Mouse (Mus musculus): ENCODE results near the gene Atp2b1. TPM values are rescaled to one million over a fixed set of nuclear protein-coding genes. Genes with fewer than 3 reads are reported as not detected.

Gene Atp2b1
- total and polyA plus RNA-seq, 3 experiments: 23.5 to 26.6 TPM; not detected in 1

GRCm38 (mm10) chr10:98880057-98880456 lies 34.1 kb upstream of the Atp2b1 start (continued):
- TF ChIP-seq CHD2 (IDR thresholded peaks at IDR 0.05; ENCODE audit: low read length) (no peak), CHD1 (IDR thresholded peaks at IDR 0.05; ENCODE audit: low read depth, low read length) (no peak), HCFC1 (IDR thresholded peaks at IDR 0.05; ENCODE audit: low read depth, low read length) (no peak), CTCF (IDR thresholded peaks at IDR 0.05 in 2 of 3, conservative IDR thresholded peaks at IDR 0.05 in 1 of 3; ENCODE audit: control insufficient read depth in 1 of 3, insufficient read depth in 1 of 3, low read depth in 2 of 3, low read length in 3 of 3, poor library complexity in 1 of 3, severe bottlenecking in 1 of 3) (no peak), POLR2A (IDR thresholded peaks at IDR 0.05; ENCODE audit: control insufficient read depth in 1 of 2, insufficient read depth in 1 of 2, low read depth in 1 of 2, low read length in 2 of 2, poor library complexity in 1 of 2) (no peak), TAL1 (IDR thresholded peaks at IDR 0.05; ENCODE audit: low read length) (no peak), USF1 (IDR thresholded peaks at IDR 0.05; ENCODE audit: low read depth, low read length) (no peak), MXI1 (IDR thresholded peaks at IDR 0.05; ENCODE audit: low read depth, low read length) (peak; percentile 56; the same call in 1 of the 2 replicates)

GRCm38 (mm10) chr10:98880711-98881110 lies 33.5 kb upstream of the Atp2b1 start:
- H3K79me2 ChIP-seq (ENCODE audit: control insufficient read depth, insufficient read depth, low read length, poor library complexity): no peaks in the 10 kb centered on the region
- no peak overlapping the region for H3K9ac ChIP-seq (ENCODE audit: control insufficient read depth, low read depth, low read length, poor library complexity, severe bottlenecking)
- peak overlapping the region; percentile 2; the same call in 1 of the 2 replicates for H3K27ac ChIP-seq (ENCODE audit: control insufficient read depth, low read depth, low read length)
- peak; percentile 73 for DNase-seq (ENCODE audit: low read depth, low spot score)
- no peaks in the 10 kb centered on the region for H3K27me3 ChIP-seq (ENCODE audit: control insufficient read depth in 1 of 2, insufficient read depth in 2 of 2, low read length in 2 of 2)
- peaks cover 0 to 12% of the 10 kb centered on the region in 2 experiments; a peak in 2 of 4 replicates for H3K36me3 ChIP-seq (ENCODE audit: control insufficient read depth in 1 of 2, insufficient read depth in 2 of 2, low read length in 2 of 2)
- peaks cover 2 to 17% of the 10 kb centered on the region in 2 experiments; a peak in 3 of 4 replicates for H3K4me1 ChIP-seq (ENCODE audit: control insufficient read depth in 1 of 2, insufficient read depth in 2 of 2, low read length in 2 of 2)
- H3K4me3 ChIP-seq (ENCODE audit: control insufficient read depth in 1 of 2, insufficient read depth in 1 of 2, low read depth in 2 of 2, low read length in 2 of 2): no peak overlapping the region
- 0 out of 2 replicates have a peak, but pooled peaks have one; percentile 35 for TF ChIP-seq ELF1 (IDR thresholded peaks at IDR 0.05; ENCODE audit: low read depth, low read length)
- TF ChIP-seq MAFK (IDR thresholded peaks at IDR 0.05; ENCODE audit: borderline replicate concordance, low read depth, low read length): 0 out of 2 replicates have a peak, but pooled peaks have one; percentile 17
- TF ChIP-seq USF2 (IDR thresholded peaks at IDR 0.05; ENCODE audit: borderline replicate concordance in 1 of 2, insufficient read depth in 1 of 2, low read depth in 1 of 2, low read length in 2 of 2): no peak
- peak; percentile 69; the same call in 1 of the 2 replicates for TF ChIP-seq BHLHE40 (IDR thresholded peaks at IDR 0.05; ENCODE audit: borderline replicate concordance, low read depth, low read length)
- TF ChIP-seq TAL1 (IDR thresholded peaks at IDR 0.05; ENCODE audit: low read length): no peak
- no peak for TF ChIP-seq UBTF (IDR thresholded peaks at IDR 0.05; ENCODE audit: borderline replicate concordance, insufficient read depth, low read depth, low read length)
- TF ChIP-seq SMC3 (IDR thresholded peaks at IDR 0.05; ENCODE audit: low read depth, low read length): no peak
- no peaks in the 10 kb centered on the region for H3K9me3 ChIP-seq (replicated peaks; ENCODE audit: insufficient read depth, low read length)

GRCm38 (mm10) chr10:98881492-98881891 lies 32.7 kb upstream of the Atp2b1 start:
- Histone ChIP-seq H3K9me3 (replicated peaks; ENCODE audit: insufficient read depth, low read length) (no peaks in the 10 kb centered on the region), H3K4me1 (ENCODE audit: control insufficient read depth in 1 of 2, insufficient read depth in 2 of 2, low read length in 2 of 2) (peaks cover 2 to 17% of the 10 kb centered on the region in 2 experiments; a peak in 3 of 4 replicates), H3K9ac (ENCODE audit: control insufficient read depth, low read depth, low read length, poor library complexity, severe bottlenecking) (no peak overlapping the region), H3K27ac (ENCODE audit: control insufficient read depth, low read depth, low read length) (no peak overlapping the region), H3K79me2 (ENCODE audit: control insufficient read depth, insufficient read depth, low read length, poor library complexity) (no peaks in the 10 kb centered on the region), H3K4me3 (ENCODE audit: control insufficient read depth in 1 of 2, insufficient read depth in 1 of 2, low read depth in 2 of 2, low read length in 2 of 2) (no peak overlapping the region), H3K36me3 (ENCODE audit: control insufficient read depth in 1 of 2, insufficient read depth in 2 of 2, low read length in 2 of 2) (peaks cover 0 to 12% of the 10 kb centered on the region in 2 experiments; a peak in 2 of 4 replicates), H3K27me3 (ENCODE audit: control insufficient read depth in 1 of 2, insufficient read depth in 2 of 2, low read length in 2 of 2) (no peaks in the 10 kb centered on the region)
- TF ChIP-seq UBTF (IDR thresholded peaks at IDR 0.05; ENCODE audit: borderline replicate concordance, insufficient read depth, low read depth, low read length) (no peak), ZMIZ1 (IDR thresholded peaks at IDR 0.05; ENCODE audit: low read depth, low read length) (no peak), HCFC1 (IDR thresholded peaks at IDR 0.05; ENCODE audit: low read depth, low read length) (no peak), E2F4 (IDR thresholded peaks at IDR 0.05; ENCODE audit: borderline replicate concordance, low read depth, low read length) (no peak), POLR2AphosphoS5 (IDR thresholded peaks at IDR 0.05; ENCODE audit: borderline replicate concordance, low read depth, low read length) (no peak), POLR2AphosphoS2 (IDR thresholded peaks at IDR 0.05; ENCODE audit: low read length) (no peak), NELFE (IDR thresholded peaks at IDR 0.05; ENCODE audit: low read depth, low read length) (no peak), MAZ (IDR thresholded peaks at IDR 0.05; ENCODE audit: low read depth, low read length) (no peak), ETS1 (IDR thresholded peaks at IDR 0.05; ENCODE audit: low read depth, low read length) (no peak), MXI1 (IDR thresholded peaks at IDR 0.05; ENCODE audit: low read depth, low read length) (no peak), ELF1 (IDR thresholded peaks at IDR 0.05; ENCODE audit: low read depth, low read length) (no peak), EP300 (IDR thresholded peaks at IDR 0.05; ENCODE audit: low read depth in 1 of 2, low read length in 2 of 2) (no peak), POLR2A (IDR thresholded peaks at IDR 0.05; ENCODE audit: control insufficient read depth in 1 of 2, insufficient read depth in 1 of 2, low read depth in 1 of 2, low read length in 2 of 2, poor library complexity in 1 of 2) (no peak)
- DNase-seq (ENCODE audit: low read depth, low spot score): no peak
